Mouse (Mus musculus) adrenal gland, adult 2 months (tissue): ENCODE measurements around the gene Twsg1. TPM values are rescaled to one million over a fixed set of nuclear protein-coding genes. Genes with fewer than 3 reads are reported as not detected.
A peak's percentile ranks its signal among the peaks of the same experiment; 100 is the strongest.
"Not testable (repeated sequence)": the region's sequence is repeated elsewhere in the genome, so short reads cannot be mapped to it uniquely, and the experiment has no call there.

ENCODE experiments used
- DNase-seq: peaks from one replicate; pipeline ENCODE4 v3.0.0; 2021
- long read RNA-seq: library from polyadenylated mRNA; stranded (forward); transcript quantifications from one replicate; pipeline ENCODE4 v2.0.0, GENCODE M21; 2021
- polyA plus RNA-seq: library from polyadenylated mRNA; depleted of rRNA; stranded (reverse); fragments of >200 nt; gene quantifications from 2 replicates; pipeline ENCODE4 v1.2.3, GENCODE M21; 2012; rRNA removed
- total RNA-seq, 2 experiments: library from RNA; stranded (reverse); gene quantifications; 2 replicates each; pipeline ENCODE4 v1.2.3; 2021

The Twsg1 gene
- total RNA-seq: 100 to 1,000 TPM in 1 of 2 experiments, 10 to 100 TPM in 1; 81.8 to 102 TPM
- polyA plus RNA-seq: 49.8 and 53.9 TPM in 2 replicates
- long read RNA-seq, full-length matches to known transcripts: 56 of 65 reads
- long read RNA-seq, partial matches to known transcripts: 3 of 65 reads
- long read RNA-seq, other reads (novel, unspliced or antisense): 6 of 65 reads

DNA sequence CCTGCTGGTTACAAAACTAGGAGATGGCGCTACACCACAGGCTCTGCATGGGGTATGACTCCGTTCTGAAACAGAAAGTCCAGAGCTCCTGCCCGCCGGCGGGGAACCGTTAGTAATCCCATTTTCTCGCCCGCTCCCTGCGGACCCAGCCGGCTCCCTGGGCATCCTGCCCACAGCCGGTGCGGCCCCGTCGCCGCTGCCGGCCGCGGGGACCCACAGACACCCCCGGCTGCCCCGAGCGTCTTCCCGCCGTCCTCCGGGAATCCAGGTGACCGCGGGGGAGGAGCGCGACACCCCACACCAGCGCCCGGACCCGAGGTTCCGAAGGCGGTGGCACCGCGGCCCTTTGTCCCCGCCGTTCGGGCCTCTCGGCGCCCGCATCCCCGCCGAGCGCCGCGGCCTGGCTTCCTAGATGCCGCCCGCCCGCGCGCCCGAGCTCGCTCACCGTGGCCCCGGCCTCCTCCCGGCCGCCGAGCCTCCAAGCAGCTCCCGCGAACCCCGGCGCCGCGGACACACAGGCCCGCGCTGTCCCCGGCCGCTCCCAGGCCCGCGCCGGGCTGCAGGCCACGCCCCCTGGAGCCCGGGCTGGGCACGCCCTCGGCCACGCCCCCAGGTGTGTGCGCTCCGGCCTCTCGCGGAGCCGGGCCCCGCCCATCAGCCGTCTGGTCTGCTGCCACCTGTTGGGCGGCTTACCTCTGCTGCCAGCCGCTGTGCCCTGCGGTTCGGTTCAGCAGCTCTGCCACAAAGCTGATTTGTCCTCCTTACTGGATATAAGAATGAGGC, at the start of gene Twsg1:
Gene Twsg1 (minus strand): TSS at position 605 of the 783 bp plus-strand sequence.
- DNase-seq: peak; percentile 98

DNA sequence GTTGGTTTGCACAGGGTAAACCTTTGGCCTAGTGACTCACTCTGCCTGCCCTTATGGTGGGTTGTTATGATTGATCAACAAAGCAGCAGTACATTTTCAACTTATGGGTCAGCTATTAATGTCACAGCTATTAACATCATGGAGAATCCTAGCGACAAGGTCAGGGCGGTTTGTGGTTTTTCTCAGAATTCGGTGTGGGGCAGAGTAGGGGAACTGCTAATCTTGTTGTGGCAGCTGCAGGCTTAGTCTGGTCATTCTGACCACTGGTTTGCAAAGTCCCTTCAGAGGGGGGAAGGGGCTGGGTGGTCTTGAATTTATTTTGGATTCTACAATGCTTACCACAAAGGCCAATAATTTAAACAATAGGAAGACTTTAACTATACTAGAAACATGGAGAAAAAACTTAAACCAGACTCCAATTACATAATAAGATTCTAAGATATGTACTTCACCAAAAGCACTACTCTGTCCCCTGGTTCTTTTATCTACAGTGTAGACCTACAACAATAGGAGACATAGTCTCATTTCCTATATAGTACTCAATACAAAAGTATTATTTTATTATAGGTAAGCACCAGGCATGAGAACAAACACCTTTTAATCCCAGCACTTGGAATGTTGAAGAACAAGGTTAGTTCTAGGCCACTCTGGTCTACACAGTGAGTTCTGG, 37.3 kb upstream of the Twsg1 start:
- DNase-seq: no peak

DNA sequence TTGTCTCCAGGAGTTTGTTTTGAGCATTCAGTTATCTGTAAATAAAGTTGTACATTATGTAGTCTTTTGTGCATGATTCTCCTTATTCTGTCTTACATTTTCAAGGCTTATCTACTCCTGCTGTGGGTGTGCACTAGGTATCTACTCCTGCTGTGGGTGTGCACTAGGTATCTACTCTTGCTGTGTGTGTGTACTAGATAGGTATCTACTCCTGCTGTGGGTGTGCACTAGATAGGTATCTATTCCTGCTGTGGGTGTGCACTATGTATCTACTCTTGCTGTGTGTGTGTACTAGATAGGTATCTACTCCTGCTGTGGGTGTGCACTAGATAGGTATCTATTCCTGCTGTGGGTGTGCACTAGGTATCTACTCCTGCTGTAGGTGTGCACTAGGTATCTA, 25.7 kb upstream of the Twsg1 start:
- not testable (repeated sequence) for DNase-seq

DNA sequence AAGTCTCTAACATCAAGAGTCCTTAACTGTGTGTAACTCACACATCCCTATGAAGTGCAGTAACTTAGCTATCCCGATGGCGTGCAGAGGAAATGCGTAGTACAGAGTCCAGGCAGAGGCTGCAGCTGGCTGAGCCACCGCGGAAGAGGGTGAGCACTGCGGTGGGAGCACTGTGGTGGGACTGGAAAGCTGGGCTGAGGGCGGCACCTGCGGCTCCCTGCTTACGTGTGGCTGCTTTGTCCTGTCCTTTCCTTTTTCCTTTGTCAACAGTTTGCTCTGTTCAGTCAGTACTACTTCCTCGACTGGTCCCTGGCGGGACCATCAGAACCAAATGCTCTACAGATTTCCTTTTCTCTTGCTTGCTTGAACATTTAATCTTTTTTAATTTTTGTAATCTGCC, 16.7 kb upstream of the Twsg1 start:
- no peak for DNase-seq

DNA sequence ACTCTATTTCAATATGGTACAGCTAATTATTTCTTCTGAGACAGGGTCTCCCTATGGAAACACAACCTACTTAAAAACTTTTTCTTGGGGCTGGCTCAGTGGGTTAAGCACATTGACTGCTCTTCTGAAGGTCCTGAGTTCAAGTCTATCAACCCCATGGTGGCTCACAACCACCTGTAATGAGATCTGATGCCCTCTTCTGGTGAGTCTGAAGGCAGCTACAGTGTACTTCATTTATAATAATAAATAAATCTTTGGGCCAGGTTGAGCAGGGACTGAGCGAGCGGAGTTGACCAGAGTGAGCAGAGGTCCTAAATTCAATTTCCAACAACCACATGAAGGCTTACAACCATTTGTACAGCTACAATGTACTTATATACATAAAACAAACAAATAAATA, 11.2 kb upstream of the Twsg1 start:
- no peak for DNase-seq

DNA sequence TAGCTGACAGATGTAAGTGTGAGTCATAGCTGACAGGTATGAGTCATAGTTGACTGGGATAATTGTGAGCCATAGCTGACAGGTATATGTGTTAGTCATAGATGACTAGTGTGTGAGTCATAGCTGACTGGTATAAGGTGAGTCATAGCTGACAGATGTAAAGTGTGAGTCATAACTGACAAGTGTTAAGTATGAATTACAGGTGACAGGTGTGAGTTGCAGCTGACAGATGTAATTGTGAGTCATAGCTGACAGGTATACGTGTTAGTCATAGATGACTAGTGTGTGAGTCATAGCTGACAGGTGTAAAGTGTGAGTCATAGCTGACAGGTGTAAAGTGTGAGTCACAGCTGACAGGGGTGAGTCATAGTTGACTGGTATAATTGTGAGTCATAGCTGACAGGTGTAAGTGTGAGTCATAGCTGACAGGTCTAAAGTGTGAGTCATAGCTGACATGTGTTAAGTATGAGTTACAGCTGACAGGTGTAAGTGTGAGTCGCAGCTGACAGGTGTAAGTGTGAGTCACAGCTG, 10.6 kb upstream of the Twsg1 start:
- no peak for DNase-seq

DNA sequence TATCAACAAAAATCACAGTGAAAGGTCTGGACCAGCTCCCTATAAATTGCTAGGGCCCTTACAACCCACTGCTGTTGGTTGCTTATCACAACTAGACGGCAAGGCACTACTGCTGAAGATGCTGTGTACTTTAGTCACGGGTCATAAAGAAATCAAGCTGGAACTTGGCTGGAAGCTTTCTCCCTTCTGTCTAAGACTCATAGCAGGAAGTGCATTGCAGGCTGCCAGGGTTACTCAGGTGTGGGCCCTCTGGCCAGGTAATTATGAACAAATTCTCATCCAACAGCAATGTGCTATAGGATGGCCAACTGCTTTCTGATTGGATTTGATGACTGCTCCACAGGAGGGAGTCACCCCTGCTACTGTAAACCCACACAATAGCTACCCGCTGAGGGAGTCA, 8.0 kb upstream of the Twsg1 start:
- DNase-seq: no peak

DNA sequence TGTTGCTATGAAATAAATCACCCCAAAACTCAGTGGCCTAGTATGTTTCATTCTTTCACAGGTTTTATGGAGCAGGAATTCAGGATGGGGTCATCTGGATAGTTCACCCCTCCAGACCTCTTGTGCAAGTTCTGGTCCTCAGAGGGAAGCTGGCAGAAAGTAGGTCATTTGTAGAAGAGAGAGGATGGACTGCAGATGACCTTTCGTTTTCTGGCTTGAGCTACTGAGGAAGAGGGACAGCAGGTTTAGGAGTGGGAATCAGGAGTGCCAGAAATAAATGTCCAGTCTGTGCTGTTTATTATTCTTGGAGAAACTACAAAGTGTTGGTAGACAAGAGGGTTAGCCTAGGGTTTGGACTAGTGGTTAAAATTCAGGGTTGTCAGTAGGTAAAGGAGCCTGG, 7.3 kb upstream of the Twsg1 start:
- peak; percentile 38 for DNase-seq

DNA sequence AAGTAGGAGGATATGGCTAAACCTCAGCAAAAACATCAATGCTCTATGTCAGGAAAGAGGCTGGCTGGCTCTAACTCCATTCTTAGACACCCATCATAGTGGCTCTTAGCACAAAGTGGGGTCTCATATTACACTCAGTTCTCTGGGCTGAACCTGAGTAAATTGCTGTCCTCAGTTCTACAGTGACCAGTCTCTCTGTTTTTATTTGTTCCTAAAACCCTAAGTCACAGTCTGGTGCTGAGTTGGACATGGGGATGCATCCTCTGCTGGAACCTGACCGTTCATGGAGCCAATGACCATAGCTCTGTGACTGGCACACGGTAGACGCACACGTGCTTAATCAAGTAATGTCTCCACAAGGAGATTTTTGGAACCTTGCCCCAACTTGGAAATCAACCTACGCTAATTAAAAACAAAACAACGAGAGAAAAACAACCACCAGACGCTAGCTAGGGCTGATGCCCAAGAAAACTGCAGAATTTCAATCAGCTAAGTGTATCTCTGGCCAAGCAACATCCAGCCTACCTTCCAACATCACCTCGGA, 6.8 kb upstream of the Twsg1 start:
- no peak for DNase-seq

DNA sequence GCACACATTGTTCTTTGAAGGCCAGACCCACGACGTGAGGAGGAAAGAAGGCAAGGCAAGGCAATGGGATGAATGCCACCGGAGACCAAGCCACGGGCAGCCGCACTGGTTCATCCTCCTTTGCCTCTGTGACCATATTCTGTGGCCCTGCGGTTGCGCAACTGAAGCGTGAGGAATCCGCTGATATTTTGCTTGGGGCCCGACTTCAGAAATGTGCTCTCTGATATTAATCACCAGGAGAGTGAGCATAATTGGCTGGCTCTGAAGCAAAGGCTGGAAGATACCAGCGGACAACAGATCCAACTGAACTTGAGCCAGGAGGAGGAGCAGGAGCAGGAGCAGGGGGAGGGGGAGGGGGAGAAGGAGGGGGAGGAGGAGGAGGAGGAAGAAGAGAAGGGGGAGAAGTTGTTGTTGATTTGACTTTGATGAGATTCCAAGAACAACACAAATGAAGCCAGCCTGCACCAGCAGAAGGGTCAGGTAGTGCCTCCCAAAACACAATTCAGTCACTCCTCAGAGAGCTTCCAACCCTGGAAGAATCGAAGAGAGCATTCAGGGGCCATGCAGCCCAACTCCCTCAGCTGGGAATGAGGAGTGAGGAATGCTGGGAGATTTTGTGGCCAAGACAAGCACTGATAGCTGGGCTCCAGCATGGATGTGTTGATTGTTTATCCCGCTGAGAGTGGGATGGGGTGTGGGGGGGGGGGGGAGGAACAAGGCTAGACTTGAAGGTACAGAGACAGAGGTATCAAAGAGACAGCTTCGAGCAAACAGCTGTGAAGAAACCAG, 6.2 kb upstream of the Twsg1 start:
- DNase-seq: peak; percentile 87

DNA sequence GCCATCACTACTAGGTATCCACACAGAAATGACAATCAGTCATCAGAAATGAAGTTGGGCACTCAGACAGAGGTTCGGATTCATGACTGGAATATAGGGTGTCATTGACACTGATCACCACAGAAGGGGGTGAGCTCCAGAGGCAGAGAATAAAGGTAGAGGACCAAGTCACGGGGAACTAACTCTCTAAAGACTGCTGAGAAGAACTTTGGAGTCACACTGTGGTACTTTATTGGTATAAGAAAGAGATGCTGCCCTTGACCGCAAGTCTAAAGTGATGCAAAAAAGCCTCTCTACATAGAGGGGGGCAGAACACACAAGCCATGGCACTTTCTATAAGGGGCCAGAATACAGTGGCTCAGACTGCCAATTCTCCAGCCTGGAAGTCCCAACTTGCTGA, 5.1 kb upstream of the Twsg1 start:
- DNase-seq: no peak

DNA sequence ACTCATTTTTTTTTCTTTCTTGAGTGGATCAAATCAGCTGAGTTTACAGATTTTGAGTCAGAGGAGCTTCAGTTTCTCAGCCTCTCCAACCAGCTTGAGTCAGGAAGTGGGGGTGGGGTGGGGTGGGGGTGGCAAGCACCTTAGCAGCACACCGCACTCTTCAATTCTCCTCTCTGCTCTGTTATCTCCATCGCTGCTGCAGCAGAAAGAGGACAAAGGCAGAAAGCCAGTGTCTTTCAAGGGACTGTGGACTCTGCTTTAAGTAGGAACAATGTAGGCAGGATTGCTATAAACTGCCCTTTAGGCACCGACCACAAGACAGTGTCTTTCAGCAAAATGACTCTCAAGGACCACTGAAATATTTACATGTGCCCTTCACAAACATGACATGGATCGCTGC, 2.9 kb upstream of the Twsg1 start:
- DNase-seq: no peak

DNA sequence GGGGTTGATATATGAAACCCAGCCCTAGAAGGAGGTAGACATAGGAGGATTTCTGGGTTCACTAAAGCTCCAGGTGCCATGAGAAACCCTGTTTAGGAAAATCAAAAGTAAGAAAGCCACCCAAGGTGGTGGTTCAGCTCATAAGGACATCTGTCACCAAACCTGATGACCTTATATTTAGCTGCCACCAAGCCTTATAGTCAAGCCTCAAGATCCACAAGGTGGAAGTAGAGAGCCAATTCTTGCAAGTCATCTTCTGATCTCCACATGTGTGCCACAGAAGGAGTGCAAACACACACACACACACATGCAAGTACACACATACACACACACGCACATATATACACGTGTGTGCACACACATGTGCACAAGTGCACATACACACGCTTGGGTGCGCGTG, 1.1 kb upstream of the Twsg1 start:
- no peak for DNase-seq

DNA sequence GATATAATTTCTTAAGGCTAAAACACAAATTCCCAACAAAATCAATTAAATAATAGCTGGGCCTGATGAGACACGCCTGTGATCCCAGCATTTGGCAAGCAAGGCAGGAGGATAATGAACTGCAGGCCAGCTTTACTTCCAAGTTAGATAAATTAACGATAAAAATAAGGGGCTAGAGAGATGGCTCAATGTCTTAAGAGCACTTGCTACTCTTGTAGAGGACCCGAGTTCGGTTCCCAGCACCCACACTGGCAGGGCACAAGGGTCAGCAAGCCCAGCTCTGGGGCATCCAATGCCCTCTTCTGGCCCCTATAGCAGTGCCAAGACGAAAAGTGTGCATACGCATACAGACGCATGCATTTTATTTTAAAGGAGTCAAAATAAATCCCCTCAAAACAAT, 843 bp downstream of the Twsg1 start:
- no peak for DNase-seq

DNA sequence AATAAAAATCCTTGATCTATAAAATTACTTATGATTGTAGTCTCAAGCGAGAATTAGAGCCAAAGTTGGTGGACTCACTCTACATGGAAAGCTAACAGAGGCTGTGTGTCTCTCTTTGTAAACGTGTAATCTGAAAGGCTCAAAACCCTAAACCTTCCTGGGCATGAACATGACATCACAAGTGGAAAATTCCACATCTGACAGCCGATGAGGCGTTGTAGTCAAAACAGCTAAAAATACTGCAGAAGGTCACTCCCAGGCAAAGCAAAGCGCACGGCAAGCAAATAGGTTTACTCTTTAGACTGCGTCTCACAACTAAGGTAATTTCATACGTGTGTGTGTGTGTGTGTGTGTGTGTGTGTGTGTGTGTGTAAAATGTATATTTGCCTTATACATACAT, 3.7 kb downstream of the Twsg1 start:
- DNase-seq: peak; percentile 73

DNA sequence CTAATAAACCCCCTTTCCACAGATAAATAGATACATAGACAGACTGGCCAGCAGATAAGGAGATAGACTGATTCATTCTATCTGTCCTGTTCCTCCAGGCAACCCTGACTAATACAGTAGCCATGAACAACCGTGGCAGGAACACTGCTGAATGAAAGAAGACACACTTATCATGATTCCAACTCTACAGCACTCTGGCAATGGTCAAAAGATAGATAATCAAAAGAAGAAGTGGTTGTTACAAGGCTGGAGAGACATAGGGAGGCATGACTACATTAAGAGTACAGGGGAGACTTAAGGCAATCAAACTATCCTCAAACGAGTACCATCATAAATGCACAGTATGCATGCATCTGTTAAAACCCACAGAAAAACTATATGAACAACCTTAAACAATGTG, 5.6 kb downstream of the Twsg1 start:
- no peak for DNase-seq

DNA sequence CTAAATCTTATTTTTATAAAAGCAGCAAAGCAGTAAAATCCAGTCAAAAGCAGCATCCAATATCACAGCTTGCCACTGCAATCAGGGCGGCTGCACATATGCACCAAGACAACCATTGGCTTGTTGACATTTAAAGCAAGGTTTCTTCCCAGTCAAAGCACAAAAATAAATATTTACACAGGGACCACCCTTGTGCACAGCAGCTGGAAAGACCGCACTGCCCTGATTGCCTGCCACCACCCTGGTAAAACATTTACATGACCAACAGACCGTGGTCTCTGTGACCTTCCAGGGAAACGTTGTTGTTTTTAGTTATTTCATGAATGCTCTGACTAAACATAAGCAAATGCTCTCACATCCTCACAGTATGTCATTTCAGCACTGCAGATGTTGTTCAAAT, 8.6 kb downstream of the Twsg1 start:
- DNase-seq: no peak

DNA sequence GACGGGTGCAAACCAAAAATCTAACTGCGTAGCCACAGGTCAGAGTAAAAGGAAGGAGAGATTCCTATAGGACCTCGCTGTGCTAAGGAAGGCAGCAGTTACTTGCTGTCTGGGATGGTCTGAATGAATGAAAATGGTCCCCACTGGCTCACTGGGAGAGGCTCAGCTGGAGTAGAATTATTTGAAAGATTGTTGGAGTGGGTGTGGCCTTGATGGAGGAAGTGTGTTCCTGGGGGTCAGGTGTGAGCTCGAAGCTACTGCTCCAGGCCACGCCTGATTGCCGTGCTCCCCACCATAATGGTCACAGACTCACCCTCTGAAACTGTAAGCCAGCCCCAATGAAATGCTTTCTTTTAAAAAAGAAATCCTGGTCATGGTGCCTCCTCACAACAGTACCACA, 9.8 kb downstream of the Twsg1 start:
- no peak for DNase-seq

DNA sequence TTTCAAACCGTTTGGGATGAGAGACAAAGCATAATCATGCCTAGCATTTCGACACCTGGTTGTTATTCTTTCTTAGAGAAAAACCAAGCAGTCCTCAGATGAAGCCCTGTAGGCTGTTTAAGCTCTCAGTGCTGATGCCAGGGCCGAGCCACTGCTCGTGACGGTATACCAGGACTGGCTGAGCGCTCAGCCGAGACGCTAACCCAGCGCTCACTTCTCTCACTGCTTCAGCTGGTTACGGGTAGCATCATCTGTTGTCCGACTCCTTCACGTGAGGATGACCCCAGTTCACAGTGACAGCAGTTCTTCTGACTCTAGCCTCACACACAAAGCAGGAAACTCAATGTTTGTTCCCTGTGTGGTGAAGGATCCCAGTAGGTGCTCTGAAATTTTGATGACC, 10.8 kb downstream of the Twsg1 start:
- no peak for DNase-seq

DNA sequence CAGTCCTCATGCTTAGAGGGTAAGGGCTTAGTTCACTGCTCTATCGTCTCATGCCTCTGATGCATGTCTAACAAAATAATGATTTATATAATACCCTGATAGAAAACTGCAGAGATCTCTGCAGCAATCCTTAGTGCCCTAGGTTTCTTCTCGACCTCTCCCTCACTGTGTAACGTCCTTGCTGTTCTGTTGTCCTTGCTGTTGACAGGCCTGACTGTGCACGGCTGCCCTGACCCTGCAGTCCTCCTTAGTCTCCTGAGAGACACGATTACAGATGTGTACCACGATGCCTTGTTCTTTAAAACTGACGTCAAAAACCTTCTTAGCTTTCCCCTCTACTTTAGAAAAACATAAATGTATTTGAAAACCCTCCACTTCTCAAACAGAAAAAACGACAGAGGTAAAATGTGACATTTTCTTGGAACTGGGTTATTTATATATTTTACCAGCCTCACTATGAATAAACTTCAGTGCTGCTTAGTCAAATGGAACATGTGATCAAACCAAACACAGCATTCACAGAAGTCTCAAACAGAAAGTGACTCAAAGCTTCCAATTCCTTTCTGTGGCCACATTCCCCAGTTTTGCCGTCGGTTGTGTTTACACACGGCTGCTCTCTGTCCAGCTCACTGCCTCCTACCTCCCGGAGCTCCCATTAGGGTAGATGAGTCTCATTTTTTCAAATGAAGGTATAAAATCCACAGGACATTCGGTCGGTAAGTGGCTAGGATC, 11.4 kb downstream of the Twsg1 start:
- peak; percentile 55 for DNase-seq

DNA sequence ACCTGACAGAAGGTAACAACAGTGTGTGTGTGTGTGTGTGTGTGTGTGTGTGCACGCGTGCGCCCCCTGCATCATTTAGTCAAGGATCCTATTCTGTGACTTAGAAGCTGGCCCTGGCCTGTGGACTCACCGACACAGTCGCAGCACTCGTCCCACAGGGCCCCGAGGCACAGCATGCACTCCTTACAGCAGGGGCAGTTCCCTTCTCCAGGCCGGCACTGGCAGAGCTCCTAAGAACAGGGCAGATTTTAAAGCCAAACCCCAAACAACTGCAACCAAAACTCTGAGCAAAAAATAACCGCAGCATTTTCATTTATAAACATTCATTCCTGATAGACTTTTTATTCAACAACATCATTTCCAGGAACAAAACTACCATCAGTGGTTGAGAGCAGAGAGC, 13.4 kb downstream of the Twsg1 start:
- DNase-seq: no peak
